Mouse (Mus musculus) liver, embryonic 11.5 days (tissue): ENCODE data around the gene Olfr15. TPM values are rescaled to one million over a fixed set of nuclear protein-coding genes. Genes with fewer than 3 reads are reported as not detected.
A peak's percentile ranks its signal among the peaks of the same experiment; 100 is the strongest.

Experiments used
- ATAC-seq: fragments of 200-750 bp; cut with Nextera tagmentation; replicated peaks from 2 replicates; pipeline ENCODE4 v1.8.0; 2017; ENCODE audit warnings: moderate number of reproducible peaks, mild to moderate bottlenecking, moderate TSS enrichment, moderate library complexity; ENCODE audit not compliant: low FRiP score
- DNase-seq: peaks from one replicate; pipeline ENCODE4 v3.0.0-alpha.2; 2017; ENCODE audit warnings: low spot score
- H3K27ac ChIP-seq: fragments of 300-500 bp; sonication (generic); 2 replicates; pipeline ENCODE4 v1.5.1; 2014; ENCODE audit warnings: mild to moderate bottlenecking, low read depth, low read length, control low read depth
- H3K27me3 ChIP-seq: fragments of 300-500 bp; sonication (generic); replicated peaks from 2 replicates; pipeline ENCODE4 v1.6.1; 2014; ENCODE audit warnings: low read length, mixed read lengths; ENCODE audit not compliant: control insufficient read depth, insufficient read depth
- H3K36me3 ChIP-seq: fragments of 300-500 bp; sonication (generic); 2 replicates; pipeline ENCODE4 v1.6.1; 2014; ENCODE audit warnings: mild to moderate bottlenecking, low read length, moderate library complexity, mixed read lengths; ENCODE audit not compliant: control insufficient read depth, insufficient read depth
- H3K4me1 ChIP-seq: fragments of 300-500 bp; sonication (generic); replicated peaks from 2 replicates; pipeline ENCODE4 v1.6.1; 2014; ENCODE audit warnings: low read length, mixed read lengths; ENCODE audit not compliant: control insufficient read depth, insufficient read depth
- H3K4me2 ChIP-seq: fragments of 300-500 bp; sonication (generic); 2 replicates; pipeline ENCODE4 v1.6.1; 2014; ENCODE audit warnings: mild to moderate bottlenecking, control low read depth, moderate library complexity
- H3K4me3 ChIP-seq: fragments of 300-500 bp; sonication (generic); 2 replicates; pipeline ENCODE4 v1.5.1; 2014; ENCODE audit warnings: low read depth, low read length, control low read depth
- H3K9ac ChIP-seq: fragments of 300-500 bp; sonication (generic); 2 replicates; pipeline ENCODE4 v1.6.1; 2014; ENCODE audit warnings: low read depth, low read length, control low read depth
- H3K9me3 ChIP-seq: fragments of 300-500 bp; sonication (generic); 2 replicates; pipeline ENCODE4 v1.6.1; 2016; ENCODE audit warnings: low read length, inconsistent platforms, mixed read lengths; ENCODE audit not compliant: control insufficient read depth
- WGBS: fragments of 180-500 bp; shearing (Covaris S2); extraction: QIAGEN DNeasy Blood & Tissue Kit; methylation state at CpG from one replicate; pipeline ENCODE4 v1.1.7; 2014; 5-methylcytosine and 5-hydroxymethylcytosine counted together
- polyA plus RNA-seq: library from polyadenylated mRNA; unstranded; fragments of >200 nt; fragmentation: Nextera tagmentation; extraction: Ambion mirVana; gene quantifications from 2 replicates; pipeline ENCODE4 v1.2.1, GENCODE M21; 2014

Gene Olfr15
- polyA plus RNA-seq, 1 experiment from 2014 or later: not detected

DNA sequence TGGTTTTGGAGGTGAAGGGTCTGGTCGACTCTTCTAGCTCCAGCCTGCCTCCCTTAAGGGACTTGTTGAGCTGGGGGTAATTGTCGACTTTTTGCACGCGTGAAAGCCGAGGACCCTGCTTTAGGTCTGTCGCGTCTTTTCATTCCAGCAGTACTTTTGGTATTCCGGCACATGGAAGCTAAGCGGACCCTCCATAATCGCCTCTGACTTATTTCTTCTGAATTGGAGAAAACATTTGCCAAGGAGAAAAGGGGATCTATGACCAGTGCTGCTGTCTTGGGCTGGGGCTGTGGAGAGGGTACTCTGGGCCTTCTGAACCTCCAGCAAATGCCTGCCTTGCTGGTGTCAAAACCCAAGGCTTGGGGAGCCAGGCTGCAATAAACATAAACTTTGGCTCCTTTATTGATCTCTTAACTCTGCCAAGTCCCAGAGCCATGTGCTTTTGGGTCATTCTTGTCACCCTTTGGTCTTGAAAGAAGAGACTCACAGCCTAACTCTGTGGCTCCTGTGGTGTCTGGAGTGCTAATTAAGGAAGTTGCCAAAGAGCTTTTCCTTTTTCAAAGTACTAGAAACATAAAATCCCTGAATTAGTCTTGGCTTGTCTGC lies 54.5 kb downstream of the Olfr15 start:
- peak overlapping the region; percentile 87 for H3K27ac ChIP-seq
- WGBS: 5% methylated on average over 10 of the region's 10 CpGs
- H3K9me3 ChIP-seq: no peaks in the 10 kb centered on the region
- peak overlapping the region; percentile 89 for H3K9ac ChIP-seq
- ATAC-seq: peak; percentile 6; the same call in 1 of the 2 replicates
- no peaks in the 10 kb centered on the region for H3K27me3 ChIP-seq
- H3K36me3 ChIP-seq: no peaks in the 10 kb centered on the region; the same call in 1 of the 2 replicates
- DNase-seq: no peak
- H3K4me2 ChIP-seq: peak overlapping the region; percentile 91
- H3K4me1 ChIP-seq: peaks cover 15% of the 10 kb centered on the region
- peak overlapping the region; percentile 96 for H3K4me3 ChIP-seq

DNA sequence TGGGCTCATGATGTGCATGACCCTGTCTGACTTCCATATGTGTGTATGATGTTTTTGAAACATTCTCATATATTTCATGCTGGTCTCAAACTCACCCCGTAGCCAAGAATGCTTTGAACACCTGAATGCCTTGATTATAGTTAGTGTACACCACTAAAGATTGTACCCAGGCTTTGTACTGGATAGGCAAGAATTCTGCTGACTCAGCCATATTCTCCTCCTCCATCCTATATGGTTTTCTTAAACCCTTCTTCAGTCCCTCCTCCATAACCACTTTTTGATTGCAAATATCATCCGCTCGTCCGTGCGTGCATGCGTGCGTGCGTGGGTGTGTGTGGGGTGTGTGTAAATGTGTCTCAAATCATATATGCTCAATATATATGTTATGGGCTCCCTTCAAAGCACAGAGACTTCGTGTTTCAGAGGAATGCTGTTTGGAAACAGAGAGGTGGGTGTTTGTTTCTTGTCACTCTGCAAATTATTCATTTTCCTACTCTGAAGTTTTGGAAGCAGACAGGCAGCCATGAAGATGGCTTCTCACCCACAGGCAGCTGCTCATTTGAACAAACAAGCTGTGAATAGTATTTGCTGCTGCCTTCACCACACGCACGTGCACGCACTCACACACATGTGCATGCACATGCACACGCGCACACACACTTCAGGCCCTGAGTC lies 61.1 kb downstream of the Olfr15 start:
- Histone ChIP-seq H3K9ac (no peak overlapping the region), H3K4me2 (no peak overlapping the region), H3K27me3 (no peaks in the 10 kb centered on the region), H3K27ac (no peak overlapping the region), H3K36me3 (peaks cover 4% of the 10 kb centered on the region), H3K9me3 (no peaks in the 10 kb centered on the region), H3K4me3 (no peak overlapping the region), H3K4me1 (peaks cover 14% of the 10 kb centered on the region)
- ATAC-seq (no peak), DNase-seq (no peak)
- 94% methylated on average over 14 of the region's 14 CpGs for WGBS

GRCm38 (mm10) chr16:3893739-3894138 lies 63.1 kb downstream of the Olfr15 start:
- no peak for ATAC-seq
- Histone ChIP-seq H3K36me3 (peaks cover 11% of the 10 kb centered on the region), H3K27ac (no peak overlapping the region), H3K4me1 (peaks cover 11% of the 10 kb centered on the region), H3K27me3 (no peaks in the 10 kb centered on the region), H3K4me3 (no peak overlapping the region), H3K9me3 (no peaks in the 10 kb centered on the region), H3K9ac (no peak overlapping the region), H3K4me2 (no peak overlapping the region)
- DNase-seq: no peak
- WGBS: 55% methylated on average over 3 of the region's 3 CpGs

Other genes starting within 250 kb of the Olfr15 start
- not detected in 2 replicates for gene Olfr161, start 239.8 kb upstream of the Olfr15 start, polyA plus RNA-seq
- 0.05 and 0.21 TPM in 2 replicates for gene Mefv, start 112.8 kb upstream of the Olfr15 start, polyA plus RNA-seq
- gene Zfp263, start 86.8 kb upstream of the Olfr15 start, polyA plus RNA-seq: 31.8 and 33.1 TPM in 2 replicates
- gene Zfp174, start 16.4 kb downstream of the Olfr15 start, polyA plus RNA-seq: 0.47 and 0.62 TPM in 2 replicates
- gene Naa60, start 41.5 kb downstream of the Olfr15 start, polyA plus RNA-seq: 44.3 and 51.2 TPM in 2 replicates
- 4.2 and 5.9 TPM in 2 replicates for gene Zfp597, start 53.7 kb downstream of the Olfr15 start, polyA plus RNA-seq
- gene Gm20695, start 53.8 kb downstream of the Olfr15 start, polyA plus RNA-seq: 0.88 and 3.2 TPM in 2 replicates
- gene 1700037C18Rik, start 77.8 kb downstream of the Olfr15 start, polyA plus RNA-seq: 4.8 and 5.5 TPM in 2 replicates
- 21.8 and 22.9 TPM in 2 replicates for gene Cluap1, start 77.9 kb downstream of the Olfr15 start, polyA plus RNA-seq
- gene Nlrc3, start 145.8 kb downstream of the Olfr15 start, polyA plus RNA-seq: 0.94 and 1.1 TPM in 2 replicates
- gene Slx4, start 172.9 kb downstream of the Olfr15 start, polyA plus RNA-seq: 21.3 and 24.5 TPM in 2 replicates
- 3.9 and 6.0 TPM in 2 replicates for gene Dnase1, start 206.1 kb downstream of the Olfr15 start, polyA plus RNA-seq
- gene Trap1, start 246.9 kb downstream of the Olfr15 start, polyA plus RNA-seq: 147 and 157 TPM in 2 replicates